Mouse (Mus musculus): ENCODE results near the gene Wfdc3.

The Wfdc3 gene

DNA sequence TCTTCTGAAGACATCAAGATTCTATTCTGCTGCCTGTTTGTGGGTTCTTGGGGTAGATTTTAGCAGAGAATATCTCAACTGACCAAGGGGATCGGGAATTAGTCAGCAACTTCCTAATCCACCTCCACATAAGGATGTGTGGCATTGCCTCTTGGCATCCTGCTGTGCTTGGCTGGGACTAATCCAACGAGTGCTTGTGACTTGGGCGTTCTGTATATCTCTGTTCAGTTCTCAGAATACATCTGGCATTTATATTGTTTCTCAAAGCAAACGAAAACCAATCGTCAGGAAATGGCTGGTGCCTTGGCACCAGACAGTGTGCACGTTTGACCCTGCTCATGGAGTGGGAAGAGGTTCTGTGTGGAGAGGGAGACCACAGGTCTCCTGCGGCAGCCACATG lies 5.9 kb downstream of the Wfdc3 start:
- WGBS, result 39% methylated on average over 7 of the region's 7 CpGs

DNA sequence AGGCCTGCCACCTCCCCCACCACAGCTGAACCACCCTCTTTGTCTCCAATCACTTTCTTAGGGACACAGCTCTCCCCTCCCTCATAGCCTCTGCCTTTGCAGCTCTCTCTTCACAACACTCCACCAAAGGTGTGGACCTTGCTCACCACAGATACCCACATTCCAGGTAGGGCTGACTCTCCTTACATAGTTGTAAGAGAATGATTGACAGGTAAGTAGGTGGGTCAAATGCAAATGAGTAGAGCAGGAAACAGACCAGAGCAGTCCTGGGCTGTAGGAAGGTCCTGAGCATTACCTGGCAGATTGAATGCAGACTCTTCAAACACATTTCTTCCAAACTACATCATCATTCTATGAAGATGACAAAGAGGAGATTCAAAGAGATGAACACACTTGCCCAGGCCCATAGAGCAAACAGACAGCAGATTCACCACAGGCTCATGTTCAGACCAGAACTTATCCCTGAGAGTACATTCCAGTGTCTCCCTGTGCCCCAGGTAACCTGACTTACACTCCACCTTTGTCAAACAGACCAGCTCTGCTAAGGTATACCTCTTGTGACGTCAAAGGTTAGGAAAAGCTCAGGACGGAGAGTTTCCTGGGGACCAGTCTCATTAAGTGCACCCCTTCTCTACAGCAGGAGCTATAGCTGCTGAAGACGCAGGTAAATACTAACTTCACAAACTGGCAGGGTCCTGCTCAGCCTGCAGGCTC lies 8.2 kb downstream of the Wfdc3 start:
- WGBS, result 78% methylated on average over 3 of the region's 3 CpGs

DNA sequence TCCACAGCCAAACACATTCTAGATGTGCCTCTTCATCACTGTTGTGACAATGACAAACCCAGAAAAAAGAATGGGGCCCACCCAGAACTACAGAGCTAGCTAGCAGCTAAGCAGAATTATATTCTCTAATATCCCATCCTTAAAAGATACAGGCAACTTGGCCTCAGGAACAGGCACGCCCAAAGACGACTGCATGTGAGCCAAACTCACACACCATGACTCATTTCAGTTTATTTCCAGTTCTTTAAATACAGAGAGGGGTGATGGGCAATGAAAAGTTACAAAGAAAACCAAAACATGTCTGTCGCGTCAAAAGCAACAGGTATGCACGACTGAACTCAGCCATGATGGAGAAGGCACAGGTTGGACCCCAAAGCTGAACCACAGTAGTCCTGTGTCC lies 10.3 kb downstream of the Wfdc3 start:
- 66% methylated on average over 5 of the region's 5 CpGs for WGBS

- WGBS, result 86% methylated on average over 5 of the region's 5 CpGs
Observed at GRCm38 (mm10) chr2:164734839-164735238, 10.9 kb downstream of the Wfdc3 start.

- 90% methylated on average over 2 of the region's 2 CpGs for WGBS
Observed at GRCm38 (mm10) chr2:164733259-164733658, 12.5 kb downstream of the Wfdc3 start.

DNA sequence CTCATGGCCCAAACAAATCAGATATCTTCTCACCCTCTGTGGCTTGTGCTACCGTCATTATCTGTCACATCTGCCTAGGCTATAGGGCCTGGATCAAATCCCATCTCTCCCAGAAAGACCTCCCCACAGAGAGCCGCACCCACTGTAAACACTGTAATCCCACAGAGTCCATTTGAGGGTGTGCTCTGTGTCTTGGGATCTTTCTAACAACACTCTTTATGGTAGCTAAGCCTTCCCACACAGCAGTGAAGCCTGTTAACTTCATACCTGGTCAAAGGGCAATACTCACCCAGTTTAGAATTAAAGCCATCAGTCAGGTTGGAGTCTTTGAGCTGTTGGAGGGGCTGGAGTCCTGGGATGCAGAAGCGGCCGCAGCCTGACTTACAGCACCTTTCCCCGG lies 14.0 kb downstream of the Wfdc3 start:
- WGBS, result 89% methylated on average over 5 of the region's 5 CpGs

DNA sequence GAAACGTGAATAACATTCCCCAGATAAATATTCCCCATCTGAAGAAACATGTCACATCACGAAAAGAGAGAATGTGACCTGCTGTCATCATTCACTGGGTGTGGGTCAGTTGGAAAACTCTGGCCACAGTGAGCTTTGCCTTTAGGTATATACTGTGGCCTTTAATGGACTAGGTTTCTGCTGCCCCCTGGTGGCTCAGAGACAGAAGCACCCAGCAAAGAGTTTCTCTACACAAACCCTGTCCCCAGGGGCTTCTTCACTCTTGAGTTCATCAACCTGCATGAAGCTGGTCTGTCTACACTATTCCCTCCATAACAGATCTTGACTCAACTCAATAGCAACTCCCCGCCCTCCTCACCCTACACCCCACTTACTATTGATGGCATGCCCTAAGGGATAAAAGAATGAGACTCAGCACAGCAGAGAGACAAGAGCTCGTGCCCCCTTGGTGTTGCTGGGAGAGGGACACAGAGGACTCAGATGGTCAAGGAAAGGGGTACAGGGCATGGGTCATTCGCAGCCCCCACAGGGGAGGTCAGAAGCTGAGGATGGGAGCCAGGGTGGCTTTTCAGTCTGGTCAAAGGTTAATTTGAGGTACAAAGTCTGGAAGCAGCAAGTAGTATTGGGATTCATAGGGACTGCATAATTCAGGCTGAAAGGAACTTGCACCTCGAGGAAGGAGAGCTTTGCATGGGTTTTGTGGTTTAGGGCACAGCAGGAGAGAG lies 19.7 kb downstream of the Wfdc3 start:
- WGBS, result 25% methylated on average over 6 of the region's 6 CpGs

GRCm38 (mm10) chr2:164723276-164723675 lies 22.5 kb downstream of the Wfdc3 start:
- WGBS, result 70% methylated on average over 4 of the region's 4 CpGs

- WGBS, result 92% methylated on average over 23 of the region's 23 CpGs
Observed at GRCm38 (mm10) chr2:164716194-164716786, 29.4 kb downstream of the Wfdc3 start.

DNA sequence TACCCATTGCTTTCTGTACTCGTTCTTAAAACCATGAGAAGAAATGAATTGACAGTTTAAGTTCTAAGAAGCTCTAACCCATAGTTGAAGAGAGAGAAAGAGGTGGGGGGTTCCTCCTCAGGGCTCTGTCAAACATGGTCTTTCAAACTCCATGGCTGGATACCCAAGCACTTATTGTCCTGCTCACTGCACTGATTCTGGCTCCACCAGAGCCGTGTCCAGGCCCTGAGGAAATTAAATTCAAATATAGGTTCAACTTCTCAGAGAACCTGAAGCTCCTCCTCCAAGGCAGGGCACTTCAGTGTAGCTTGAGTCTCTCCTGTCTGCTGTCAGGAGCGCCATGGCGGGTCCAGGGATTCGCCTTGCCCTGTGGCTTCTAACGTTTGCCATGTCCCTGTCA lies 30.7 kb downstream of the Wfdc3 start, which contains the start of gene Spint5:
Gene Spint5 (plus strand): TSS at position 301 of the 400 bp plus-strand sequence.
- WGBS, result 85% methylated on average over 6 of the region's 6 CpGs

DNA sequence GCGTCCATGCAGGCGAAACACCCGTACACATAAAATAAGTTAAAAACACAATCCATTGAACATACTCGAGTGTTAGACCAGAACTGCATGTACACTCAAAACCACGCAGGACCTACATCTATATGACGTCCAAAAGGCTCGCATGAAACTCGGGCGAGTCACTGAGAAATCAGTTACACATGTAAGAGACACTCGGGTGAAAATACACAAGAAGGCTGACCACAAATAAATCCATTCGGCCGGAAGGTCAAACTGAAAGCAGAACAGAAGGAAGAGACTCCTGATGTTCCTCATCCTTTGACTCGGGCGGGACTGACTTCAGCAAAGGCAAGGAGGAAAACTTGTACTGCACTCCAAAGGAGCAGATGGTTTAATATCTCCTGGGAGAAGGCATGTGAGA lies 39.7 kb downstream of the Wfdc3 start:
- 92% methylated on average over 14 of the region's 14 CpGs for WGBS

DNA sequence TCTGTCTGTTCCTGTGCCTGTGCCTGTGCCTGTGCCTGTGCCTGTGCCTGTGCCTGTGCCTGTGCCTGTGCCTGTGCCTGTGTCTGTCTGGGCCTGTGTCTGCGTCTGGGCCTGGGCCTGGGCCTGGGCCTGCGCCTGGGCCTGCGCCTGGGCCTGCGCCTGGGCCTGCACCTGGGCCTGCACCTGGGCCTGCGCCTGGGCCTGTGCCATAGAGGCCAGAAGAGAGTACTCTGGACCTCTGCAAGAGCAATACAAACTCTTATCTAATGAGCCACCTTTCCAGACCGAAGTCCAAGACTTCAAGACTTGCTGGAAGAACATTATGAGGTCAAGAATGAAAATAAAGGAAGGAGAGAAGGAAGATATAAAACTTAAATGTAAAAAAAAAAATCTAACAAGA lies 40.4 kb downstream of the Wfdc3 start:
- WGBS, result 93% methylated on average over 6 of the region's 6 CpGs

DNA sequence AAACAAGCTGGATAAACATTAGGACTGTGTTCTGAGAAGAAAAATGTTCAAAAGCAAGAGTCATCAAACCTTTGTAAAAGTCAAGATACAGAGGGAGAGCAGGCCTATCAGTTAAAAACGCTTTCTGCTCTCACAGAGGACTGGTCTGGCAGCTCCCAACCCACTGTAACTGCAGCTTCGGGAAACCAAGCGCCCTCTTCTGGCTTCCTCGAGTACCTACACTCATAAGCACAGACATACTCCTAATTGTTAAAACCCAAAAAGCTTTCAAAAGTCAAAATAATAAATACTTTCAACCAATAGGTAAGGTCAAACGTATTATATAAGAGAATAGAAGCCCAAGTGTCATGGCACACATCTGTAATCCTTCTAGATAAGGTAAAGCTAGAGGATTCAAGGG lies 41.5 kb downstream of the Wfdc3 start:
- WGBS, result 83% methylated on average over 5 of the region's 5 CpGs

- WGBS, result 78% methylated on average over 5 of the region's 5 CpGs
Observed at GRCm38 (mm10) chr2:164701761-164702160, 44.0 kb downstream of the Wfdc3 start.

- 77% methylated on average over 5 of the region's 5 CpGs for WGBS
Observed at GRCm38 (mm10) chr2:164700959-164701358, 44.8 kb downstream of the Wfdc3 start.

DNA sequence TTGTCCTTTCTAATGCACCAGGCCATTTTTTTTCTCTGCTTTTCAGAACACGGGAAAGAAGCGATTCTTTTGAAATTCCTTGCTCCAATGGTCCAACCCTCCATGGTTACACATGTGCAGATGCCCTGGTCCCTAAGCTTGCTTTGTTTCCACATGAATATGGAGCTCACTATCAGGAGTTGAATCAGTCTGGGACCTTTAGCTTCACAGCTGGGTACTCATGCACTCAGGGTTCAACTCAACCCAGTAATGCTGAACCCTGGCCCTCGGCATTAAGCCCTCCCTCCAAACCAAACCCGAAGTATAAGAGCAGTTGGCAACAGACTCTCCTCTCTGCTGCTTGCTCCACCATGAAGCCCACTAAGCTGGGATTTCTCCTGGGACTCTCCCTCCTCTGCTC lies 47.5 kb downstream of the Wfdc3 start, which contains the start of gene Spint4:
Gene Spint4 (plus strand): TSS at position 301 of the 400 bp plus-strand sequence.
- WGBS, result 80% methylated on average over 4 of the region's 4 CpGs

DNA sequence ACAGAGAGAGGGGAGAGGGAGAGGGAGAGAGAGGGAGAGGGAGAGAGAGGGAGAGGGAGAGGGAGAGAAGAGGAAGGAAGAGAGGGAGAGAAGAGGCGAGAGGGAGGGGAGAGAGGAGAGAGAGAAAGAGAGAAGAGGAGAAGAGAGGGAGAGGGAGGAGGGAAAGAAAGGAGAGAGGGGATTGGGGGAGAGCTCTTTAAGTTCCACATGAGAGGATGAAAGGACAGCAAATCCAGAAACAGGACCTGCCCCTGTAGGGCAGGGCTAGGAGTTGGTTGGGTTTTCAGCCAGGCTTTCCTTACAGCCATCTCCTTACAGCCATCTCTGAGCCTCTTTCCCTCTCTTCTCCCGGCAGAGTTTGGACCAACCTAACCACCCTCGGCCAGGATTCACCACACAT lies 60.9 kb downstream of the Wfdc3 start, which contains the start of gene Wfdc13:
Gene Wfdc13 (plus strand): TSS at position 301 of the 400 bp plus-strand sequence.
- WGBS, result 75% methylated on average over 3 of the region's 3 CpGs
